27 mouse cellular contexts compared by ENCODE assay signal in genomic region chr17:22363895-22364294, GRCm38 (mm10). TPM values are rescaled to one million over a fixed set of nuclear protein-coding genes. Genes with fewer than 3 reads are reported as not detected.
"Had no signal": no experiment of that assay in that cellular context is flagged by ENCODE, and none has a peak within 500 bp of the region (broad histone marks: within the 10 kb centered on the region; RNA-seq: fewer than 3 reads in every experiment).

No protein-coding gene starts in this region.

- H3K9ac ChIP-seq: embryonic facial prominence, embryonic 12.5 days; embryonic facial prominence, embryonic 13.5 days; embryonic facial prominence, embryonic 15.5 days; forebrain, embryonic 12.5 days; forebrain, embryonic 13.5 days; forebrain, embryonic 15.5 days; forebrain, postnatal 0 days; heart, embryonic 13.5 days had no signal

- H3K27ac ChIP-seq: embryonic facial prominence, embryonic 10.5 days; embryonic facial prominence, embryonic 12.5 days; embryonic facial prominence, embryonic 13.5 days; embryonic facial prominence, embryonic 15.5 days; forebrain, embryonic 10.5 days; forebrain, embryonic 12.5 days; forebrain, embryonic 13.5 days; forebrain, embryonic 15.5 days; gastrocnemius, adult 2 months; heart, adult 2 months; heart, embryonic 10.5 days; heart, embryonic 13.5 days had no signal

- DNase-seq: cerebellum, postnatal 14 days; cerebellum, postnatal 25 days; cerebellum, postnatal 36 days; embryo, embryonic 11 days; forebrain, postnatal 0 days; gastrocnemius, adult 2 months; gastrocnemius, postnatal 10 days; gastrocnemius, postnatal 14 days; gastrocnemius, postnatal 25 days; gastrocnemius, postnatal 36 days; heart, adult 11 months; heart, adult 18-20 months; heart, adult 2 months had no signal

- H3K27me3 ChIP-seq: embryonic facial prominence, embryonic 12.5 days; embryonic facial prominence, embryonic 13.5 days; embryonic facial prominence, embryonic 15.5 days; forebrain, embryonic 12.5 days; forebrain, embryonic 13.5 days; forebrain, embryonic 15.5 days; heart, embryonic 13.5 days had no signal

- H3K4me2 ChIP-seq: embryonic facial prominence, embryonic 12.5 days; embryonic facial prominence, embryonic 13.5 days; embryonic facial prominence, embryonic 15.5 days; forebrain, embryonic 12.5 days; forebrain, embryonic 13.5 days; forebrain, embryonic 15.5 days; heart, embryonic 11.5 days; heart, embryonic 13.5 days had no signal

- H3K4me3 ChIP-seq: embryonic facial prominence, embryonic 10.5 days; embryonic facial prominence, embryonic 12.5 days; embryonic facial prominence, embryonic 13.5 days; embryonic facial prominence, embryonic 15.5 days; erythroblast, embryonic 14.5 days; forebrain, embryonic 10.5 days; forebrain, embryonic 12.5 days; forebrain, embryonic 13.5 days; forebrain, embryonic 15.5 days; gastrocnemius, adult 2 months; heart, adult 2 months; heart, embryonic 10.5 days; heart, embryonic 13.5 days had no signal

- ATAC-seq: forebrain, embryonic 13.5 days; forebrain, embryonic 14.5 days; forebrain, embryonic 15.5 days; forebrain, embryonic 16.5 days; forebrain, postnatal 0 days had no signal

RNA-seq across cellular contexts. Expression of gene Zfp758, which starts 2.6 kb away (rescaled TPM):
- polyA plus RNA-seq: erythroblast, embryonic 14.5 days had no signal
